Mouse (Mus musculus) cerebellum, adult 2 months (tissue): ENCODE results near the gene Wdr91. TPM values are rescaled to one million over a fixed set of nuclear protein-coding genes. Genes with fewer than 3 reads are reported as not detected.

Source experiments
- DNase-seq, 2 experiments: peaks; one replicate each; pipeline ENCODE4 v3.0.0; 2021
- H3K27ac ChIP-seq: fragments of 200-500 bp; 2 replicates; pipeline ENCODE4 v1.5.1; 2012; ENCODE audit warnings: low read length, control low read depth, inconsistent platforms; ENCODE audit not compliant: insufficient read depth
- H3K27me3 ChIP-seq: fragments of 200-500 bp; 2 replicates; pipeline ENCODE4 v1.6.1; 2012; ENCODE audit warnings: inconsistent platforms, mild to moderate bottlenecking, low read length, moderate library complexity; ENCODE audit not compliant: control insufficient read depth, insufficient read depth
- H3K4me1 ChIP-seq: fragments of 200-500 bp; 2 replicates; pipeline ENCODE4 v1.6.1; 2011; ENCODE audit warnings: low read length; ENCODE audit not compliant: control insufficient read depth, insufficient read depth
- H3K4me3 ChIP-seq: fragments of 200-500 bp; replicated peaks from 2 replicates; pipeline ENCODE3; 2011; ENCODE audit warnings: mild to moderate bottlenecking, low read depth, low read length, control low read depth; ENCODE audit not compliant: insufficient read depth
- CTCF ChIP-seq: fragments of 200-500 bp; IDR thresholded peaks from 2 replicates; pipeline ENCODE4 v1.5.1; 2011; ENCODE audit warnings: low read depth, mild to moderate bottlenecking, control low read depth, low read length, moderate library complexity, borderline replicate concordance; ENCODE audit not compliant: insufficient read depth
- POLR2A ChIP-seq: fragments of 200-500 bp; IDR thresholded peaks from 2 replicates; pipeline ENCODE4 v1.6.1; 2011; ENCODE audit warnings: low read length, control low read depth, borderline replicate concordance; ENCODE audit not compliant: insufficient read depth
- WGBS: fragments of 180-500 bp; shearing (Covaris S2); methylation state at CpG from one replicate; pipeline ENCODE4 v1.1.7; 2018; 5-methylcytosine and 5-hydroxymethylcytosine counted together
- polyA plus RNA-seq: library from polyadenylated mRNA; depleted of rRNA; stranded (reverse); fragments of >200 nt; gene quantifications from 2 replicates; pipeline ENCODE4 v1.2.3, GENCODE M21; 2012

The Wdr91 gene
- polyA plus RNA-seq, 1 experiment: 28.0 TPM

DNA sequence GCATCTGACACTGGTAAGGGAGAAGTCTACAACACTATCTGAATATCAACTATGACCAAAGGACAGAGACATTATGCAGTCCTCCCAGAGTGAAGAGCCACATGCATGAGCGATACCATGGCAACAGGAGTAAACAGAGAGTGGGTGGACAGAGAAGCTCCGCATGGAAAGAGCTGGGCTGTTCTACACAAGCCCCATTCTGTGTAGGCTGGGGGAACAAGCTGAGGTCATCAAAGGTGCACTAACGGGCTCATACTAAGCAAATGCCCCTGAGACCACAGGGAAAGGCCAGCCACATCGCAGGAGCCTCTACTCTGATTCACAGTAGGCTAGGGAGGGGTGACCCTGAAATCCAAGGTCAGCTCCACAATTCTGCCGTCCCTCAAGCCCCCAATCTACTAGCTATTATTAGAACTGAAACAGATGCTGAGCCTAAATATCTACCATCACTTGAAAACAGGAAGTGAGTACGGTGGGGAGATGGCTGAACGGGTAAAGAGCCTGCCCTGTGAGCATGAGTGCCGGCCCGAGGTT is 8.7 kb downstream of the Wdr91 start:
- Histone ChIP-seq H3K27ac (no peak overlapping the region), H3K4me3 (no peak overlapping the region), H3K27me3 (no peaks in the 10 kb centered on the region), H3K4me1 (peaks cover 7% of the 10 kb centered on the region)
- 84% methylated on average over 9 of the region's 9 CpGs for WGBS
- no peak for DNase-seq
- TF ChIP-seq POLR2A (no peak), CTCF (no peak)

- no peaks in the 10 kb centered on the region for H3K27me3 ChIP-seq
- H3K4me3 ChIP-seq: no peak overlapping the region
- H3K4me1 ChIP-seq: peaks cover 10% of the 10 kb centered on the region
- H3K27ac ChIP-seq: 0 out of 2 replicates have a peak overlapping the region, but pooled peaks have one; percentile 15
- peak; percentile 61 to 70 for DNase-seq
- TF ChIP-seq POLR2A: no peak
- no peak for TF ChIP-seq CTCF
- 34% methylated on average over 2 of the region's 2 CpGs for WGBS
These were observed 9.7 kb downstream of the Wdr91 start for GRCm38 (mm10) chr6:34900990-34901389.

- Histone ChIP-seq H3K27me3 (no peaks in the 10 kb centered on the region), H3K4me1 (peaks cover 14% of the 10 kb centered on the region), H3K27ac (no peak overlapping the region), H3K4me3 (no peak overlapping the region)
- WGBS: 92% methylated on average over 2 of the region's 2 CpGs
- no peak for TF ChIP-seq POLR2A
- TF ChIP-seq CTCF: no peak
- DNase-seq: no peak
These were observed 11.5 kb downstream of the Wdr91 start for GRCm38 (mm10) chr6:34899127-34899526.

GRCm38 (mm10) chr6:34896168-34896780 is 14.4 kb downstream of the Wdr91 start:
- Histone ChIP-seq H3K27me3 (no peaks in the 10 kb centered on the region), H3K27ac (peak overlapping the region; percentile 10; the same call in 1 of the 2 replicates), H3K4me3 (no peak overlapping the region), H3K4me1 (peaks cover 13% of the 10 kb centered on the region)
- TF ChIP-seq POLR2A (no peak), CTCF (no peak)
- WGBS: 59% methylated on average over 16 of the region's 16 CpGs
- DNase-seq: peak in 1 of 2 experiments; percentile 26

- TF ChIP-seq CTCF (no peak), POLR2A (no peak)
These were observed 15.1 kb downstream of the Wdr91 start for GRCm38 (mm10) chr6:34895569-34895968.

GRCm38 (mm10) chr6:34889185-34889584 is 21.5 kb downstream of the Wdr91 start:
- WGBS: 43% methylated on average over 4 of the region's 4 CpGs
- no peak overlapping the region for H3K4me3 ChIP-seq
- no peaks in the 10 kb centered on the region for H3K4me1 ChIP-seq
- DNase-seq: no peak
- H3K27ac ChIP-seq: no peak overlapping the region
- TF ChIP-seq POLR2A (no peak), CTCF (no peak)
- no peaks in the 10 kb centered on the region for H3K27me3 ChIP-seq

More at GRCm38 (mm10) chr6:34895569-34895968, 15.1 kb downstream of the Wdr91 start:
- H3K27ac ChIP-seq: 0 out of 2 replicates have a peak overlapping the region, but pooled peaks have one; percentile 10
- peaks cover 8% of the 10 kb centered on the region for H3K4me1 ChIP-seq
- no peaks in the 10 kb centered on the region for H3K27me3 ChIP-seq
- WGBS: 46% methylated on average over 7 of the region's 7 CpGs
- H3K4me3 ChIP-seq: no peak overlapping the region
- DNase-seq: peak; percentile 37 to 52

GRCm38 (mm10) chr6:34887131-34887850 is 23.4 kb downstream of the Wdr91 start:
- H3K27me3 ChIP-seq: no peaks in the 10 kb centered on the region
- WGBS: 53% methylated on average over 6 of the region's 6 CpGs
- TF ChIP-seq CTCF (no peak), POLR2A (no peak)
- H3K4me3 ChIP-seq: no peak overlapping the region
- H3K4me1 ChIP-seq: no peaks in the 10 kb centered on the region
- no peak overlapping the region; the same call in 1 of the 2 replicates for H3K27ac ChIP-seq
- no peak for DNase-seq
